ENCODE assay signal across 20 mouse cellular contexts in genomic region chrX:17514012-17514411, GRCm38 (mm10).
DNase-seq lines count a peak whose midpoint lies in the region; TF ChIP-seq lines count a peak whose summit lies in the region.
"Had no signal": no experiment of that assay in that cellular context is flagged by ENCODE, and none has a peak within 500 bp of the region (broad histone marks: within the 10 kb centered on the region; RNA-seq: fewer than 3 reads in every experiment).

No protein-coding gene starts in this region.

- H3K4me3 ChIP-seq in E14TG2a.4 (replicated peaks; ENCODE audit: low read length), result 0 out of 2 replicates have a peak overlapping the region, but pooled peaks have one; percentile 56
- H3K4me3 ChIP-seq: embryonic facial prominence, embryonic 15.5 days; erythroblast, embryonic 14.5 days; forebrain, embryonic 10.5 days; heart, embryonic 13.5 days; intestine, embryonic 15.5 days had no signal

- no peak for TF ChIP-seq CTCF in E14TG2a.4 (conservative IDR thresholded peaks at IDR 0.05; ENCODE audit: low read length)

- no peaks in the 10 kb centered on the region for H3K27me3 ChIP-seq in E14TG2a.4 (ENCODE audit: insufficient read depth, low read length)
- H3K27me3 ChIP-seq: embryonic facial prominence, embryonic 15.5 days; heart, embryonic 13.5 days; intestine, embryonic 15.5 days had no signal

- H3K4me1 ChIP-seq in E14TG2a.4 (replicated peaks; ENCODE audit: low read depth, low read length), result no peaks in the 10 kb centered on the region
- H3K4me1 ChIP-seq: embryonic facial prominence, embryonic 15.5 days; forebrain, embryonic 10.5 days; intestine, embryonic 15.5 days had no signal

- H3K9me3 ChIP-seq in E14TG2a.4 (ENCODE audit: low read length), result peaks cover 25% of the 10 kb centered on the region; the same call in 1 of the 2 replicates
- H3K9me3 ChIP-seq: embryonic facial prominence, embryonic 15.5 days; forebrain, embryonic 10.5 days; heart, embryonic 13.5 days; intestine, embryonic 15.5 days had no signal

- H3K36me3 ChIP-seq in E14TG2a.4 (ENCODE audit: insufficient read depth, low read length), result no peaks in the 10 kb centered on the region
- H3K36me3 ChIP-seq: embryonic facial prominence, embryonic 15.5 days; forebrain, embryonic 10.5 days; heart, embryonic 13.5 days; intestine, embryonic 15.5 days had no signal

- peak; percentile 22 for DNase-seq in CD4-positive, CD25-positive, alpha-beta regulatory T cell, adult 2 months (ENCODE audit: low read depth, low spot score)
- DNase-seq in induced T-regulatory cell, adult 2 months (ENCODE audit: low read depth), result peak; percentile 12
- no peak for DNase-seq in natural killer cell, adult 2 months (ENCODE audit: low spot score in 2 of 2)
- no peak for DNase-seq in urinary bladder, postnatal 14 days (ENCODE audit: low spot score)
- DNase-seq in ovary, postnatal 36 days (ENCODE audit: low spot score), result no peak
- DNase-seq in B cell, adult 2 months, result no peak
- DNase-seq: adrenal gland, adult 2 months; adrenal gland, postnatal 25 days; cerebellum, adult 2 months; cerebellum, postnatal 10 days; embryo, embryonic 11 days; gastrocnemius, postnatal 14 days; heart, postnatal 36 days; kidney, adult 18-20 months had no signal

Comparison
In these comparisons a context has a peak if more than half of its experiments do, and no peak if none do; other contexts are left out.
1. DNase-seq: peak in CD4-positive, CD25-positive, alpha-beta regulatory T cell, adult 2 months (single experiment) and induced T-regulatory cell, adult 2 months (single experiment); none in natural killer cell, adult 2 months (0 of 2), urinary bladder, postnatal 14 days (single experiment), ovary, postnatal 36 days (single experiment) and B cell, adult 2 months (0 of 2).